Mouse (Mus musculus) embryonic facial prominence, embryonic 11.5 days (tissue): ENCODE measurements at regions not wholly inside any gene's neighbourhood (a gene's known extent, or its start where the extent isn't known, plus 50 kb on each side); places are given as distances from the start of the nearest gene placed in this dataset.

Source experiments
- ATAC-seq: fragments of 200-750 bp; cut with Nextera tagmentation; replicated peaks from 2 replicates; pipeline ENCODE4 v1.8.0; 2017; ENCODE audit warnings: low read depth; ENCODE audit not compliant: insufficient number of reproducible peaks, low FRiP score, low TSS enrichment
- DNase-seq: peaks from one replicate; pipeline ENCODE4 v3.0.0-alpha.2; 2015; ENCODE audit warnings: low spot score
- H3K27ac ChIP-seq: fragments of 300-500 bp; sonication (generic); replicated peaks from 2 replicates; pipeline ENCODE4 v1.5.1; 2014; ENCODE audit warnings: mild to moderate bottlenecking, low read depth, low read length, control low read depth
- H3K27me3 ChIP-seq: fragments of 300-500 bp; sonication (generic); 2 replicates; pipeline ENCODE4 v1.6.1; 2014; ENCODE audit warnings: mild to moderate bottlenecking, low read length, moderate library complexity, mixed read lengths; ENCODE audit not compliant: control insufficient read depth, insufficient read depth
- H3K36me3 ChIP-seq: fragments of 300-500 bp; sonication (generic); replicated peaks from 2 replicates; pipeline ENCODE4 v1.6.1; 2014; ENCODE audit warnings: low read depth, mild to moderate bottlenecking, low read length, moderate library complexity, mixed read lengths; ENCODE audit not compliant: control insufficient read depth, insufficient read depth
- H3K4me1 ChIP-seq: fragments of 300-500 bp; sonication (generic); 2 replicates; pipeline ENCODE4 v1.6.1; 2014; ENCODE audit warnings: low read length, mixed read lengths; ENCODE audit not compliant: control insufficient read depth, insufficient read depth
- H3K4me2 ChIP-seq: fragments of 300-500 bp; sonication (generic); 2 replicates; pipeline ENCODE4 v1.6.1; 2014; ENCODE audit warnings: low read depth, mild to moderate bottlenecking, control low read depth, low read length, moderate library complexity
- H3K4me3 ChIP-seq: fragments of 300-500 bp; sonication (generic); 2 replicates; pipeline ENCODE4 v1.5.1; 2014; ENCODE audit warnings: low read depth, low read length, control low read depth
- H3K9ac ChIP-seq: fragments of 300-500 bp; sonication (generic); replicated peaks from 2 replicates; pipeline ENCODE4 v1.6.1; 2014; ENCODE audit warnings: mild to moderate bottlenecking, control low read depth, low read length
- H3K9me3 ChIP-seq: fragments of 300-500 bp; sonication (generic); replicated peaks from 2 replicates; pipeline ENCODE4 v1.6.1; 2016; ENCODE audit warnings: mild to moderate bottlenecking, low read length, inconsistent platforms, mixed read lengths; ENCODE audit not compliant: control insufficient read depth
- WGBS: fragments of 180-500 bp; shearing (Covaris S2); extraction: QIAGEN DNeasy Blood & Tissue Kit; methylation state at CpG from one replicate; pipeline ENCODE4 v1.1.7; 2014; 5-methylcytosine and 5-hydroxymethylcytosine counted together

DNA sequence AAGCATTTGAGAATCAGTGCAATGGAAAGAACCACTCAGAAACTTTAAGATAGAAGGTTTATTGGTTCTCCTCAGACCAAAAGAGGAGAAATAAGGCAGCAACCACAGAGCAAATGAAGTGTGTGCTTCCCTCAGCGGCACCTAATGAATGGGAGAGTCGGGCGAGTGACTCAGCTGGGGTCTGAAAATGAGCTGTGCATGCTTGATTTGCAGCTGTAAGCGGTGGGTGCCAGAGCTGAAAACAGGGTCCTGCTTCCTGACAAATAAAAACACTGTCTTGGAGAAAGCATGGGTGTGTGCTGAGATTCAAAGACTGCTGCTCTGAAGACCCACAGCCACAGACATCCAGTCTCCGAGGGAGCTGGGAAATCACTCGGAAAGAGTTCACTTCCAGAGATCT is 104.0 kb upstream of the Dap start:
- no peak overlapping the region for H3K9ac ChIP-seq
- no peak overlapping the region for H3K4me3 ChIP-seq
- WGBS = 67% methylated on average over 6 of the region's 6 CpGs
- H3K36me3 ChIP-seq = no peaks in the 10 kb centered on the region
- no peak overlapping the region for H3K27ac ChIP-seq
- H3K4me2 ChIP-seq = no peak overlapping the region
- ATAC-seq (no peak), DNase-seq (no peak)
- H3K27me3 ChIP-seq = no peaks in the 10 kb centered on the region
- no peaks in the 10 kb centered on the region for H3K9me3 ChIP-seq
- no peaks in the 10 kb centered on the region for H3K4me1 ChIP-seq

DNA sequence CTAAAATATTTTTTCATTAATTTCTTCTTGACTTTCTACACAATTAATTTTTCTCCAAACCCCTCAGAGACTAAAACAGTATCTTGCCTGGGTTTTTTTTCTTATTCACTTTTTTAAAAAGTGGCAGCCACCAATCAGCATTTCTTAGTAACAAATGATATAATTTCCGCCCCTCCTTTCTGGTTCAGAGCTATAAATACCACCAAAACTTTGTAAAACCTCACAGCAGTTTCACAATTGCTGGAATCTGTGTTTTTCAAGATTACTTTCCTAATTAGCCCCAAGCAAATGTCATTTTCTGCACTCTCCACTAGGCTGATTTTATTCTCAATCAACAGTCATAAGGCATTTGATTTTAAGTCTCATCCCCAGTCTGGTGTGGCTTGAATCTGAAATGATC is 98.3 kb upstream of the Dap start:
- 93% methylated on average over 1 of the region's 1 CpGs for WGBS
- H3K9ac ChIP-seq = no peak overlapping the region
- H3K4me3 ChIP-seq = no peak overlapping the region
- H3K9me3 ChIP-seq = no peaks in the 10 kb centered on the region
- no peaks in the 10 kb centered on the region for H3K4me1 ChIP-seq
- ATAC-seq (no peak), DNase-seq (no peak)
- no peak overlapping the region for H3K27ac ChIP-seq
- H3K4me2 ChIP-seq = no peak overlapping the region
- H3K27me3 ChIP-seq = no peaks in the 10 kb centered on the region
- no peaks in the 10 kb centered on the region for H3K36me3 ChIP-seq

DNA sequence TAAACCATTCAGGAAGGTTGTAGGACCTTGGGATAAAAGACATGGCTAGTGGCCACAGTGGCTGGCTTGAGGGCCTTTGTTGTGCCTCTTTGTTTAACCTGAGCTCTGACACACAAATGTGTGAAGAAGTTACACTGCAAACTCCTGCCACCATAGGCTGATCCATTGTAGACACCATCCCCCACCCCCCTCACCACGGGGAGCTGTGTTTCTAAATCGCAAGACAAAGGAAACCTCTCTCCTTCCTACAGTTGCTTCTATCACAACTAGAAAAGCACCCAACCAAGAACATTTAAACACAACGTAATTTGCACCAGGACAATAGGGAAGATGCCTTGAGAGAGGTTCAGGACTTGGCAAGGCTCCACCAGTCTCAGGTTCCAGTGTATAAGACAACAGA is 97.1 kb upstream of the Dap start:
- Histone ChIP-seq H3K36me3 (no peaks in the 10 kb centered on the region), H3K9ac (no peak overlapping the region), H3K9me3 (no peaks in the 10 kb centered on the region), H3K27me3 (no peaks in the 10 kb centered on the region), H3K4me1 (no peaks in the 10 kb centered on the region), H3K27ac (no peak overlapping the region), H3K4me2 (no peak overlapping the region), H3K4me3 (no peak overlapping the region)
- WGBS = 34% methylated on average over 3 of the region's 3 CpGs
- ATAC-seq (no peak), DNase-seq (no peak)

DNA sequence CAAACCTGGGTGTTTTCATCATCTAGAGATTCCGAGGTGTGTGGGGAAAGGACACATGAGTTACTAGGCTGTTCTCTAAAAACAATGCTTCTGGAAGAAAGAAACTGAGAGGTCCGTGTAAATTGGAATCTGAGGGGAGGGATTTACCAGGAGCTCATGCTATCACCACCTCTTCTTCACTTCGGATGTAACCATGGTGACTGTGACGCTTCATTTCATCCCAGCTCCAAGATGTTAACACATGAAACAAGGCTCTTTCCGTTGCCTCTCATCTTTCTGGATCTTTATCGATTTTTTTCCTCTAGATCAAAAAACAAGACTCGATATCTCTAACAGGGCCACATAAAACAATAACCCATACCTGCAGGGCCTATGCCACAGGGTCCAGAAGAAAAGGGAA is 89.2 kb upstream of the Dap start:
- DNase-seq (no peak), ATAC-seq (no peak)
- no peaks in the 10 kb centered on the region for H3K27me3 ChIP-seq
- no peaks in the 10 kb centered on the region for H3K4me1 ChIP-seq
- H3K27ac ChIP-seq = no peak overlapping the region
- no peak overlapping the region for H3K4me3 ChIP-seq
- no peaks in the 10 kb centered on the region for H3K9me3 ChIP-seq
- no peaks in the 10 kb centered on the region for H3K36me3 ChIP-seq
- no peak overlapping the region for H3K4me2 ChIP-seq
- WGBS = 73% methylated on average over 7 of the region's 7 CpGs
- no peak overlapping the region for H3K9ac ChIP-seq

DNA sequence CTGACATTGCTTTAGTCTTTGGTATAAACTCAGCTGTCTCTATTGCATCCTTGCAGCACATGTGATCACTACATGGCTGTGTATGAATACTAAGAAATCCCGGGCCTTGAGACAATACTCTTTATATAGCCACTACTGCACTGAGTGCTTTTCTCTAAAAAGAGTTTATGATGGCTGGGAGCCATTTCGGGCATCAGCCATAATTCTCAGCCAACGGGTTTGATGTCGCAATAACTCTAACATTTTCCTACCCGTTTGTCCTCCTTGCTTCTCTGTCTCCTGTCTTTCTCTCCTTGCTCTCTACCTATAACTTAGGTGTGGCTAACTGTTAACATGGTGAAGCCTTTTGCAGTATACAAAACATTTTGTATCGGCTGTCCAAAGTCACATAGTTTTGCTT is 85.5 kb upstream of the Dap start:
- Histone ChIP-seq H3K4me3 (no peak overlapping the region), H3K27ac (no peak overlapping the region), H3K9ac (no peak overlapping the region), H3K9me3 (no peaks in the 10 kb centered on the region), H3K4me2 (no peak overlapping the region), H3K36me3 (no peaks in the 10 kb centered on the region), H3K4me1 (no peaks in the 10 kb centered on the region), H3K27me3 (no peaks in the 10 kb centered on the region)
- DNase-seq (no peak), ATAC-seq (no peak)
- 95% methylated on average over 6 of the region's 6 CpGs for WGBS

DNA sequence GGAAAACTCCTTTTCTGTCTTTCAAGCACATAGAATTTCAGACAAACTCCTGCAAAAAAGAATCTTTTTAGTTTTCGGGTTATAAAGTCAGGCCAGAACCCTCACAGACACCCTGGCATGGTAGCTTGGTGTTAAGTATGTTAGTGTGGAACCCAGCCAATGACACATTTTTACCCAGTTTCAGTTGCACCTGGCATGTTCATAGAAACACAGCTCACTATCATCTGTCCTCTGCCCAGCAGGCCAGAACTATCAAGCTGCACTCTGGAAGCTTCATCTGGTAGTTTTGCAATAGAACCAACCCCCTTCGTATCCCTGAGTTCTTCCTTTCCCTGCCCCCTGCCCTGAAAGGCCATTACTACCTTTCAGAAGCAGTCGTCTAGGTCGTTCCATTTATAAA is 82.4 kb upstream of the Dap start:
- H3K27ac ChIP-seq = no peak overlapping the region
- H3K36me3 ChIP-seq = no peaks in the 10 kb centered on the region

DNA sequence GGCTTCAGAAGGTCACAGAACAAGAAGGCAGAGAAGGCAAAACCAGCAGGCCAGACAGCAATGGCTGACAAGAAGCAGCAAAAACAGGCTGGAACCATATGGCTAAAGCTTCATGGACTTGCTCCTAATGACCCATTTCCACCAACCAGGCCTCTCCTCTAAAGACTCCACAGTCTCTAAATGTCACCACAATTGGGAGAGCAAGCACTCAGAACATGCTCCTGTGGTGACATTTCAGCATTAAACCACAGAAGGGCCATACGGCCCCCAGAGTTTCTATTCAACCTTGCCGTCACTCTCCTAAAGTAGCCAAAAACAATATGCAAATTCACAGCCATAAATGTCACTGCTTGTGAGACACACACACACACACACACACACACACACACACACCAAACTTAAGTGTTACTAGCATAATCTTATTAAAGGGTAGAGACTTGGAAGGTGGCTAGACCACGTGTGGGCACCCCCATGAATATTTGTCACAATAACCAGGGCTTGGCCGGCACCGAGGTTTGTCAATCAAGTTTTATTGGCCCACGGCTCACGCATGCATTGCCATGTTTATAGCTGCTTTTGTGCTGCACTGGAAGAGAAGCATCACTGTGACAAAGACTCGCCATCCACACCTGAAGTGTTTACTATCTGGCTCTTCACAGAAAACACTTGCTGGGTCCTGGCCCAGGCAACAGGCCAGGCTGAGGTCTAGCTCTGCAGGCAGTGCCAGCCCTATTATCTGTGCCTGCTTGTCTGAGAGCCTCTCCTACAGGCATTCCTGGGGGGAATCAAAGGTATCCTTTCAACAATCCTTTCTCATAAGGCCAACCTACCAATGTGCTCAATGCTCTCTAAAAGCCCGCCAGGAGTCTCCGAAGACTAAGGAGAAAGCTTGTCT is 75.6 kb upstream of the Dap start:
- ATAC-seq (no peak), DNase-seq (no peak)
- WGBS = 87% methylated on average over 10 of the region's 10 CpGs
- H3K4me1 ChIP-seq = no peaks in the 10 kb centered on the region
- no peak overlapping the region for H3K9ac ChIP-seq
- no peaks in the 10 kb centered on the region for H3K36me3 ChIP-seq
- H3K4me3 ChIP-seq = no peak overlapping the region
- no peaks in the 10 kb centered on the region for H3K9me3 ChIP-seq
- no peaks in the 10 kb centered on the region for H3K27me3 ChIP-seq
- H3K27ac ChIP-seq = no peak overlapping the region
- H3K4me2 ChIP-seq = no peak overlapping the region

More for the DNA sequence above, 82.4 kb upstream of the Dap start:
- Histone ChIP-seq H3K9me3 (no peaks in the 10 kb centered on the region), H3K9ac (no peak overlapping the region), H3K4me3 (no peak overlapping the region), H3K4me2 (no peak overlapping the region), H3K4me1 (no peaks in the 10 kb centered on the region), H3K27me3 (no peaks in the 10 kb centered on the region)
- 77% methylated on average over 4 of the region's 4 CpGs for WGBS
- ATAC-seq (no peak), DNase-seq (no peak)

GRCm38 (mm10) chr15:31149855-31150254 is 74.3 kb upstream of the Dap start:
- Histone ChIP-seq H3K27ac (no peak overlapping the region), H3K4me1 (no peaks in the 10 kb centered on the region), H3K36me3 (no peaks in the 10 kb centered on the region), H3K9me3 (no peaks in the 10 kb centered on the region), H3K27me3 (no peaks in the 10 kb centered on the region), H3K4me3 (no peak overlapping the region), H3K9ac (no peak overlapping the region), H3K4me2 (no peak overlapping the region)
- DNase-seq = no peak
- ATAC-seq = no peak
- 88% methylated on average over 2 of the region's 2 CpGs for WGBS
